Mouse (Mus musculus): ENCODE measurements around the gene Lmo4.

DNA sequence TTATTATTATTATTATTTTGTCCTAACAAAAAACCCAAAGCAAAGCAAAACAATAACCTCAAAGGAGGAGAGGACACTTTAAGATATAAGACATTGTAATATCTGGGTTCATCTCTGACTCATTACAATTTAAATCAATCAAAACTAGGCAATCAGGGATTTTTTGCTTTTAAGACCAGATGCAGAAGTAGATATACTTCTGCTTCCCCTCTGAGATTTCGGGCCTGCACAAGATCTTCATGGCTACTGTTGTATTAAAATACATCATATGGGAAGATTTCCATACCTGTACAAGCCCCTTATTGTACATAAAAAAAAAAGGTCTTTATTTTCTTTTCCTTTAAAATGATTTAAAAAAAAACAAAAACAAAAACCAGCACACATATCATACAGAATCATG is 1.9 kb upstream of the Lmo4 start:
- TF ChIP-seq GATA1 (IDR thresholded peaks at IDR 0.05; ENCODE audit: borderline replicate concordance, low read length) (no peak), FLI1 (IDR thresholded peaks at IDR 0.05; ENCODE audit: low read length) (no peak)

Data from megakaryocyte, embryonic 14.5 days (primary cell).